7 mouse cellular contexts compared by ENCODE assay signal in the genomic region with DNA sequence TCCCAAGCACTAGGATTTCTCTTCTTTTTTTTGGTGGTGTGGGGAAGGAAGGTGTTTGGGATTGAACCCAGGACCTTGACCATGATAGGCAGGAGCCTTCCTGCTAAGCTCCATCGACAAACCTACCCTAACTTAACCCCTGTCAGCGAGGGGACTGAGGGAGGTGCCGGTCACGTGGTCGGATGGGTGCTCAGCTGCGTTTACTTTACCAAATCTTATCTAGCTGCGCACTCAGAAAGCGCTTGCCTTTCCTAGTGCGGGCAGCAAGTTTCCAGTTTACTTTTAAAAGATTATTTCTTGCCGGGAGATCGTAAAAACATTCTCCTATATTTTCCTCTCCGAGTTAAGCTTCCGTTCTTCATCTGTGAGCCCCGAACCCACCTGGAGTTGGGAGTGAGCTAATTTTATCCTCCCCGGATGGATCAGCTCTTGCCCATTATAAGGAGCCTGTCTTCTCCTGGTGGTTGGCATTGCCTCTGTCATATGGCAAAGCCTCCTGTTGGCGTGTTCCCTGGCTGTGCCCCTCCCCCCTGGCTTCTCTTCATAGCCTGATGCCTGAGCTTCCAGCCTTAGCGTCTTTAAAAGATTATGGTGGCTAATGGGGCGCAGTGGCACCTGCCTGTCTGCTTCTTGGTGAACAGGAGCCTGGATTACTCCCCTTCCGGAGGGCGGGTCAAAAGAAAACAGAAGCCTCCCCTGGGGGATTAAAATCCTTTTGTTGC. TPM values are rescaled to one million over a fixed set of nuclear protein-coding genes. Genes with fewer than 3 reads are reported as not detected.
DNase-seq lines count a peak whose midpoint lies in the region; ATAC-seq and TF ChIP-seq lines count a peak whose summit lies in the region.

No protein-coding gene starts in this region.

- no peak for TF ChIP-seq EP300 in lung, postnatal 0 days (IDR thresholded peaks at IDR 0.05)

- no peak overlapping the region for H3K4me3 ChIP-seq in lung, postnatal 0 days (ENCODE audit: low read depth, low read length)
- H3K4me3 ChIP-seq in forebrain, embryonic 15.5 days: no peak overlapping the region
- no peak overlapping the region for H3K4me3 ChIP-seq in kidney, postnatal 0 days (replicated peaks; ENCODE audit: low read depth, low read length)
- H3K4me3 ChIP-seq in midbrain, postnatal 0 days (ENCODE audit: low read depth, low read length): no peak overlapping the region

- no peaks in the 10 kb centered on the region for H3K27me3 ChIP-seq in lung, postnatal 0 days (replicated peaks; ENCODE audit: insufficient read depth, low read length)
- no peaks in the 10 kb centered on the region for H3K27me3 ChIP-seq in forebrain, embryonic 15.5 days
- no peaks in the 10 kb centered on the region for H3K27me3 ChIP-seq in kidney, postnatal 0 days (ENCODE audit: insufficient read depth, low read length)
- H3K27me3 ChIP-seq in midbrain, postnatal 0 days (ENCODE audit: insufficient read depth, low read length): no peaks in the 10 kb centered on the region

- H3K27ac ChIP-seq in lung, postnatal 0 days (ENCODE audit: low read length): no peak overlapping the region
- H3K27ac ChIP-seq in forebrain, embryonic 15.5 days (replicated peaks): no peak overlapping the region
- H3K27ac ChIP-seq in kidney, postnatal 0 days: no peak overlapping the region
- no peak overlapping the region for H3K27ac ChIP-seq in midbrain, postnatal 0 days (ENCODE audit: low read depth, low read length)

- 13% methylated on average over 20 of the region's 20 CpGs for WGBS in lung, postnatal 0 days
- 26% methylated on average over 20 of the region's 20 CpGs for WGBS in forebrain, embryonic 15.5 days
- WGBS in kidney, postnatal 0 days: 25% methylated on average over 20 of the region's 20 CpGs
- 18% methylated on average over 20 of the region's 20 CpGs for WGBS in midbrain, postnatal 0 days

- peak; percentile 13 for TF ChIP-seq CTCF in lung, postnatal 0 days (IDR thresholded peaks at IDR 0.05)
- TF ChIP-seq CTCF in kidney, postnatal 0 days (IDR thresholded peaks at IDR 0.05; ENCODE audit: low read depth): no peak
- no peak for TF ChIP-seq CTCF in midbrain, postnatal 0 days (IDR thresholded peaks at IDR 0.05)

- H3K4me1 ChIP-seq in lung, postnatal 0 days (ENCODE audit: insufficient read depth, low read depth, low read length): 0 out of 2 replicates have a peak, but pooled peaks cover 3% of the 10 kb centered on the region
- H3K4me1 ChIP-seq in forebrain, embryonic 15.5 days: peaks cover 8% of the 10 kb centered on the region
- no peaks in the 10 kb centered on the region for H3K4me1 ChIP-seq in kidney, postnatal 0 days (replicated peaks; ENCODE audit: insufficient read depth, low read length)
- H3K4me1 ChIP-seq in midbrain, postnatal 0 days (ENCODE audit: insufficient read depth, low read length): no peaks in the 10 kb centered on the region

- ATAC-seq in lung, postnatal 0 days: peak; percentile 29; the same call in 1 of the 2 replicates
- ATAC-seq in forebrain, embryonic 15.5 days (replicated peaks): no peak; the same call in 1 of the 2 replicates
- no peak for ATAC-seq in kidney, postnatal 0 days (replicated peaks; ENCODE audit: low FRiP score, low read depth)
- ATAC-seq in midbrain, postnatal 0 days (ENCODE audit: low FRiP score): no peak

- H3K36me3 ChIP-seq in lung, postnatal 0 days (ENCODE audit: insufficient read depth, low read length): no peaks in the 10 kb centered on the region
- no peaks in the 10 kb centered on the region for H3K36me3 ChIP-seq in forebrain, embryonic 15.5 days
- H3K36me3 ChIP-seq in kidney, postnatal 0 days (ENCODE audit: insufficient read depth, low read length): no peaks in the 10 kb centered on the region
- no peaks in the 10 kb centered on the region for H3K36me3 ChIP-seq in midbrain, postnatal 0 days (ENCODE audit: insufficient read depth, low read length)

- DNase-seq in lung, postnatal 0 days (ENCODE audit: low spot score): no peak
- DNase-seq in lung, postnatal 4 days: no peak
- peak; percentile 71 for DNase-seq in cerebellum, adult 11-12 months
- DNase-seq in kidney, postnatal 0 days (ENCODE audit: low spot score): no peak
- no peak for DNase-seq in midbrain, postnatal 0 days (ENCODE audit: low spot score)
- no peak for DNase-seq in left cerebral cortex, adult 11 months (ENCODE audit: low spot score)

- H3K4me2 ChIP-seq in lung, postnatal 0 days (replicated peaks; ENCODE audit: low read depth, low read length): peak overlapping the region; percentile 43
- peak overlapping the region; percentile 26 for H3K4me2 ChIP-seq in forebrain, embryonic 15.5 days (replicated peaks)
- peak overlapping the region; percentile 38 for H3K4me2 ChIP-seq in kidney, postnatal 0 days (ENCODE audit: low read length)
- peak overlapping the region; percentile 36; the same call in 1 of the 2 replicates for H3K4me2 ChIP-seq in midbrain, postnatal 0 days (ENCODE audit: low read depth, low read length, poor library complexity, severe bottlenecking)

- no peaks in the 10 kb centered on the region for H3K9me3 ChIP-seq in lung, postnatal 0 days (ENCODE audit: low read length)
- H3K9me3 ChIP-seq in forebrain, embryonic 15.5 days: no peaks in the 10 kb centered on the region
- H3K9me3 ChIP-seq in kidney, postnatal 0 days (replicated peaks; ENCODE audit: low read length): no peaks in the 10 kb centered on the region
- no peaks in the 10 kb centered on the region for H3K9me3 ChIP-seq in midbrain, postnatal 0 days (ENCODE audit: low read length)

- no peak overlapping the region for H3K9ac ChIP-seq in lung, postnatal 0 days (replicated peaks; ENCODE audit: low read depth)
- no peak overlapping the region for H3K9ac ChIP-seq in forebrain, embryonic 15.5 days (replicated peaks)
- H3K9ac ChIP-seq in kidney, postnatal 0 days (ENCODE audit: low read depth, low read length): 0 out of 2 replicates have a peak overlapping the region, but pooled peaks have one; percentile 3
- H3K9ac ChIP-seq in midbrain, postnatal 0 days (replicated peaks; ENCODE audit: low read length, poor library complexity, severe bottlenecking): no peak overlapping the region

RNA-seq across cellular contexts. Expression of a gene that starts 17.7 kb away (rescaled TPM):
- polyA plus RNA-seq in lung, postnatal 0 days (2015; fragmentation: Nextera tagmentation; extraction: Ambion mirVana): 24.4 and 27.3 TPM in 2 replicates
- polyA plus RNA-seq in forebrain, embryonic 15.5 days (2015; fragmentation: Nextera tagmentation; extraction: Ambion mirVana): 4.8 and 4.9 TPM in 2 replicates
- polyA plus RNA-seq in kidney, postnatal 0 days (2015; fragmentation: Nextera tagmentation; extraction: Ambion mirVana): 20.8 and 22.9 TPM in 2 replicates
- total RNA-seq in midbrain, postnatal 0 days (2014; rRNA removed): 16.6 TPM in 2 replicates
- polyA plus RNA-seq in midbrain, postnatal 0 days (2015; fragmentation: Nextera tagmentation; extraction: Ambion mirVana): 5.0 and 6.0 TPM in 2 replicates

RNA-seq across cellular contexts. Expression of a gene that starts 35.2 kb away (rescaled TPM):
- 23.5 and 26.4 TPM in 2 replicates for polyA plus RNA-seq in lung, postnatal 0 days (2015; fragmentation: Nextera tagmentation; extraction: Ambion mirVana)
- polyA plus RNA-seq in forebrain, embryonic 15.5 days (2015; fragmentation: Nextera tagmentation; extraction: Ambion mirVana): 2.6 and 3.3 TPM in 2 replicates
- 12.4 and 12.5 TPM in 2 replicates for polyA plus RNA-seq in kidney, postnatal 0 days (2015; fragmentation: Nextera tagmentation; extraction: Ambion mirVana)
- 4.3 and 7.9 TPM in 2 replicates for total RNA-seq in midbrain, postnatal 0 days (2014; rRNA removed)
- 3.1 and 3.7 TPM in 2 replicates for polyA plus RNA-seq in midbrain, postnatal 0 days (2015; fragmentation: Nextera tagmentation; extraction: Ambion mirVana)

RNA-seq across cellular contexts. Expression of a gene that starts 51.7 kb away (rescaled TPM):
- 8.5 and 9.6 TPM in 2 replicates for polyA plus RNA-seq in lung, postnatal 0 days (2015; fragmentation: Nextera tagmentation; extraction: Ambion mirVana)
- polyA plus RNA-seq in forebrain, embryonic 15.5 days (2015; fragmentation: Nextera tagmentation; extraction: Ambion mirVana): 19.2 and 20.3 TPM in 2 replicates
- polyA plus RNA-seq in kidney, postnatal 0 days (2015; fragmentation: Nextera tagmentation; extraction: Ambion mirVana): 7.3 and 8.8 TPM in 2 replicates
- total RNA-seq in midbrain, postnatal 0 days (2014; rRNA removed): 59.1 and 70.2 TPM in 2 replicates
- polyA plus RNA-seq in midbrain, postnatal 0 days (2015; fragmentation: Nextera tagmentation; extraction: Ambion mirVana): 13.7 and 16.6 TPM in 2 replicates
